Mouse (Mus musculus): ENCODE measurements around the gene Tfap4. TPM values are rescaled to one million over a fixed set of nuclear protein-coding genes. Genes with fewer than 3 reads are reported as not detected.

Tfap4 gene
- polyA plus RNA-seq, 1 experiment from 2014 or later, result 4.1 TPM

DNA sequence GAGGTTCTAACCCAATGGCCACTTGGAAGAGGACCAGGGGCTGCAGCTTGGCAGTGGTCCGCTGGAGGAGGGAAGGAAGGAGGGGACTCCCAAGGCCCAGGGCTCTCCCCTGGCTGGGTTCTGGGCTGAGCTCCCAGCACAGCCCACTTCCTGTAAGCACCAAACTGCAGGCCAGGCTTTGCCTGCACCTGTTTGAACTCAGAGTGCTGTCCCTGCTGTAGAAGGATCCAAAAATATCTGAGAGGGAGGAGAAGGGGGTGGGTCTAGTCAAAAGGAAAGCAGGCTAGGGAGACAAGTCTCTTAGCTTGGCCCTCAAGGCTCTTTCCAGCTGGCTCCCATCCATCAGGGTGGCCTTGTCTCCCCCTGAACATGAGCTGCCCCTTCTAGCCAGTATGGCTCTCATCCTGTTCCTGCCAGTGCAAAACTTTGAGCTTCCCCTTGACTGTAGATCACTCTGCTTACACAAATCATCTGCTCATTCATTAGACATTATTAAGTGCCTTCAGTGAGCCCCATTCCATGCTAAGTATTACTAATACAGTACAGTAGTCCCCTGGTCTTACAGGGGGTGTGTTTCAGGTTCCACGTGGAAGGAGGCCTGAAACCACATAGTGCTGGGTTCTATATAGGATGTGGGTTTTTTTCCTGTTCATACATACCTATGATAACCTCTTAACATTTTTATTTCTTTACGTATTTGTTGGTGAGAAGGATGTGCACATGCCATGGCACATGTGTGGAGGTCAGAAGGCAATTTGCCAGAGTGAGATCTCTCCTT lies 46.8 kb downstream of the Tfap4 start:
- Histone ChIP-seq H3K4me1 (ENCODE audit: control insufficient read depth in 2 of 2, insufficient read depth in 2 of 2, low read length in 2 of 2) (peaks cover 38 to 70% of the 10 kb centered on the region in 2 experiments), H3K27me3 (ENCODE audit: control insufficient read depth, insufficient read depth, low read length) (no peaks in the 10 kb centered on the region), H3K4me2 (ENCODE audit: low read length) (peak overlapping the region; percentile 22), H3K27ac (replicated peaks in 1 of 2; ENCODE audit: control insufficient read depth in 1 of 2, insufficient read depth in 1 of 2, low read depth in 2 of 2, low read length in 2 of 2) (peak overlapping the region; percentile 98 to 99), H3K36me3 (ENCODE audit: control insufficient read depth, insufficient read depth, low read length) (peaks cover 33% of the 10 kb centered on the region), H3K9me3 (ENCODE audit: control insufficient read depth, low read length) (no peaks in the 10 kb centered on the region), H3K4me3 (ENCODE audit: control insufficient read depth in 1 of 2, insufficient read depth in 1 of 2, low read depth in 1 of 2, low read length in 2 of 2) (no peak overlapping the region), H3K9ac (ENCODE audit: low read length) (peak overlapping the region; percentile 54; the same call in 1 of the 2 replicates)
- peak; percentile 74 for ATAC-seq (ENCODE audit: insufficient number of reproducible peaks, insufficient read depth, low FRiP score, low read depth)
- WGBS, result 37% methylated on average over 2 of the region's 3 CpGs

DNA sequence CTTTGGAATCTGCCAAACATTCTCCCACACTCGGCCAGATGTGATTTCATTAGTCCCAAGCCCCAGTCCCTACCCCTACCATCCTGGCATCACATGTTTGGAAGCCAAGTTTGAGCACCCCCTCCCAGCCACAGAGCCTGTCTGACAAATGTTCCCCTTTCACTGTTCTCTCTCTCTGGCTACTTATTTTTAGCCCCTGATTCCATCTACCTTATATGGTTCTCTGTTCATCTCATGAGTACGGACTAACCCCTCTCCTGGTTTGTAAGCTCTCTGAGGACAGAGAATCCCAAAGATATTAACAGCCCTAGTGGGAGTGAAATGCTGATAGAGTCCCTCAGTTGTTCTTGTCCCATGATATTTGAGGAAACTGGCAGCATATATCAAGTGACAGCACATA lies 48.3 kb downstream of the Tfap4 start:
- H3K4me1 ChIP-seq (ENCODE audit: control insufficient read depth in 2 of 2, insufficient read depth in 2 of 2, low read length in 2 of 2), result peaks cover 45 to 66% of the 10 kb centered on the region in 2 experiments
- H3K27me3 ChIP-seq (ENCODE audit: control insufficient read depth, insufficient read depth, low read length), result no peaks in the 10 kb centered on the region
- H3K27ac ChIP-seq (replicated peaks in 1 of 2; ENCODE audit: control insufficient read depth in 1 of 2, insufficient read depth in 1 of 2, low read depth in 2 of 2, low read length in 2 of 2), result peak overlapping the region; percentile 98 to 99
- H3K9me3 ChIP-seq (ENCODE audit: control insufficient read depth, low read length), result no peaks in the 10 kb centered on the region
- peak; percentile 34; the same call in 1 of the 2 replicates for ATAC-seq (ENCODE audit: insufficient number of reproducible peaks, insufficient read depth, low FRiP score, low read depth)
- H3K9ac ChIP-seq (ENCODE audit: low read length), result peak overlapping the region; percentile 59
- 0 out of 2 replicates have a peak overlapping the region, but pooled peaks have one; percentile 31 for H3K4me2 ChIP-seq (ENCODE audit: low read length)
- H3K36me3 ChIP-seq (ENCODE audit: control insufficient read depth, insufficient read depth, low read length), result peaks cover 29% of the 10 kb centered on the region
- 21% methylated on average over 2 of the region's 2 CpGs for WGBS
- H3K4me3 ChIP-seq (ENCODE audit: control insufficient read depth in 1 of 2, insufficient read depth in 1 of 2, low read depth in 1 of 2, low read length in 2 of 2), result no peak overlapping the region

DNA sequence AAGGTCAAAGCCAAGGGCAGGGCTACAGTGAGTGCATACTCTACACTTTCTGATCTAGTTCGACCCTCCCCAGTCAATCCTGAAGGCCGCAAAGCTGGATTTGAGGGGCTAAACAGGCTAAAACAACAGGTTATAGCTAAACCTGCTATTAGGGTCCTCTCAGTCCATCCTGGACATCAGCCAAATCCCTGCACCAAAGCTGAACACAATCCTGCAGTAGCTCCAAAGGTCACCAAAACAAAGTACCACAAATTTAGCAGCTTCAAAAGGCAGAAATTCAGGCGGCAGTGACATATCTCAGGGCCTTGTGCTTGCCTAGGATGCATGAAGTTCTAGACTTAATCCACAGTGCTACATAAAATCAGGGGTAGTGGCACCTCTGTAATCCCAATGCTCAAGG lies 53.5 kb downstream of the Tfap4 start:
- ATAC-seq (ENCODE audit: insufficient number of reproducible peaks, insufficient read depth, low FRiP score, low read depth), result no peak
- peaks cover 23 to 30% of the 10 kb centered on the region in 2 experiments for H3K4me1 ChIP-seq (ENCODE audit: control insufficient read depth in 2 of 2, insufficient read depth in 2 of 2, low read length in 2 of 2)
- H3K4me3 ChIP-seq (ENCODE audit: control insufficient read depth in 1 of 2, insufficient read depth in 1 of 2, low read depth in 1 of 2, low read length in 2 of 2), result no peak overlapping the region
- H3K36me3 ChIP-seq (ENCODE audit: control insufficient read depth, insufficient read depth, low read length), result peaks cover 26% of the 10 kb centered on the region
- no peaks in the 10 kb centered on the region for H3K27me3 ChIP-seq (ENCODE audit: control insufficient read depth, insufficient read depth, low read length)
- peak overlapping the region; percentile 32 for H3K9ac ChIP-seq (ENCODE audit: low read length)
- H3K27ac ChIP-seq (replicated peaks in 1 of 2; ENCODE audit: control insufficient read depth in 1 of 2, insufficient read depth in 1 of 2, low read depth in 2 of 2, low read length in 2 of 2), result peak overlapping the region; percentile 34 to 72
- H3K4me2 ChIP-seq (ENCODE audit: low read length), result no peak overlapping the region
- 61% methylated on average over 3 of the region's 3 CpGs for WGBS
- H3K9me3 ChIP-seq (ENCODE audit: control insufficient read depth, low read length), result no peaks in the 10 kb centered on the region

DNA sequence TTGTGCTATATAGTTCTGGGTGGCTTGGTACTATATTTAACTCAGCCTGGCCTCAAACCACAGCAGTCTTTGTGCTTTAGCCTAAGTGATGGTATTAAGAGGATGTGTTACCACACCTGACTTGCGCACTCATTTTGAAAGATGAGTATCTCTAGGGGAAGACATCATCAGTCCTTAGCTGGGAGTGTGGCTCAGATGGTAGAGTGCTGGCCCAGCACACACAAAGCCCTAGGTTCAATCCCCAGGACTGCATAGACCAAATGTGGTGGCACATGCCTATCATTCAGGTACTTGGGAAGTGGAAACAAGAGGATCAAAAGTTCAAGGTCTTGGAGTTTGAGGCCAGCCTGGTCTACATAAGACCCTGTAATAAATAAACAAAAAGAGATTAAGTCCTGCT lies 56.2 kb downstream of the Tfap4 start:
- Histone ChIP-seq H3K9me3 (ENCODE audit: control insufficient read depth, low read length) (no peaks in the 10 kb centered on the region), H3K4me3 (ENCODE audit: control insufficient read depth in 1 of 2, insufficient read depth in 1 of 2, low read depth in 1 of 2, low read length in 2 of 2) (no peak overlapping the region), H3K9ac (ENCODE audit: low read length) (peak overlapping the region; percentile 3; the same call in 1 of the 2 replicates), H3K36me3 (ENCODE audit: control insufficient read depth, insufficient read depth, low read length) (peaks cover 27% of the 10 kb centered on the region), H3K4me2 (ENCODE audit: low read length) (no peak overlapping the region), H3K4me1 (ENCODE audit: control insufficient read depth in 2 of 2, insufficient read depth in 2 of 2, low read length in 2 of 2) (peaks cover 33 to 40% of the 10 kb centered on the region in 2 experiments), H3K27ac (replicated peaks in 1 of 2; ENCODE audit: control insufficient read depth in 1 of 2, insufficient read depth in 1 of 2, low read depth in 2 of 2, low read length in 2 of 2) (no peak overlapping the region), H3K27me3 (ENCODE audit: control insufficient read depth, insufficient read depth, low read length) (no peaks in the 10 kb centered on the region)
- 76% methylated on average over 1 of the region's 1 CpGs for WGBS
- no peak for ATAC-seq (ENCODE audit: insufficient number of reproducible peaks, insufficient read depth, low FRiP score, low read depth)

DNA sequence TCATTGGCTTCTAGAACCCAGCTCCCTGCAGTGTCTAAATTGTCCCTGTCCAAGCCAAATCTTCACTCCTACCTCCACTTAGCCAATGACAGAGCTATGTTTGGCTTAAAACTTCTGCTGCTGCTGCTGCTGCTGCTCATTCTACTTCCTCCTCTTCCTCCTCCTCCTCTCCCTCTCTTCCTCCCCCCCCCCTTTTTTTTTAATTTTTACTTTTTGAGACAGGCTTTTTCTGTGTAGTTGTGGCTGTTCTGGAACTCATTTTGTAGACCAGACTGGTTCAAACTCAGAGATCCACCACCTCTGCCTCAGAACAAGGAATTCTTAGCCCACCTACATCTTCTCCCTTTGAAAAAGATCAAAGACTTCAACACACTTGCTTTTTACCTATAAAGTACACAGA lies 57.1 kb downstream of the Tfap4 start:
- H3K9me3 ChIP-seq (ENCODE audit: control insufficient read depth, low read length), result no peaks in the 10 kb centered on the region
- peaks cover 26% of the 10 kb centered on the region for H3K36me3 ChIP-seq (ENCODE audit: control insufficient read depth, insufficient read depth, low read length)
- 0 out of 4 replicates have a peak overlapping the region, but pooled peaks of 1 of the 2 experiments have one; percentile 10 for H3K27ac ChIP-seq (replicated peaks in 1 of 2; ENCODE audit: control insufficient read depth in 1 of 2, insufficient read depth in 1 of 2, low read depth in 2 of 2, low read length in 2 of 2)
- H3K4me1 ChIP-seq (ENCODE audit: control insufficient read depth in 2 of 2, insufficient read depth in 2 of 2, low read length in 2 of 2), result peaks cover 41 to 49% of the 10 kb centered on the region in 2 experiments
- H3K4me3 ChIP-seq (ENCODE audit: control insufficient read depth in 1 of 2, insufficient read depth in 1 of 2, low read depth in 1 of 2, low read length in 2 of 2), result no peak overlapping the region
- no peak for ATAC-seq (ENCODE audit: insufficient number of reproducible peaks, insufficient read depth, low FRiP score, low read depth)
- H3K27me3 ChIP-seq (ENCODE audit: control insufficient read depth, insufficient read depth, low read length), result no peaks in the 10 kb centered on the region
- no peak overlapping the region for H3K9ac ChIP-seq (ENCODE audit: low read length)
- H3K4me2 ChIP-seq (ENCODE audit: low read length), result no peak overlapping the region

DNA sequence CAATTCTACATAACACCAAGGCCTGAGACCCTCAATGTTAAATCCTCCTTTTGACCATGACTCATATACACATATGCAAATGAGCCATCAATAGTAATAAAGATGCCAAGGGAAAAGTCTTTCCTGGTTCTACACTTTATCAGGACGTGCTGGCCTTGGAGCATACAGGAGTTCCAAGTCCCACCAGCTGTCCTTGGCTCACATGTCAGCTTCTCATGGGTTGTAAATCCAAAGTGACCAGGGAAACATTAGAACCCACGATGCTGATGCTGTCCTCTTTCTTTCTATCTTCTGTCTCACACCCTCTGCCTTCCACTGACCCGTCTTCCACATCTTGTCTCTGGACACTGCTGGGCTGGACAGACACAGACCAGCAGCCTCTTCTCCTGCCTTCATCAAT lies 58.0 kb downstream of the Tfap4 start:
- Histone ChIP-seq H3K9ac (ENCODE audit: low read length) (no peak overlapping the region), H3K4me2 (ENCODE audit: low read length) (no peak overlapping the region), H3K27ac (replicated peaks in 1 of 2; ENCODE audit: control insufficient read depth in 1 of 2, insufficient read depth in 1 of 2, low read depth in 2 of 2, low read length in 2 of 2) (no peak overlapping the region; a peak in 1 of 4 replicates), H3K4me3 (ENCODE audit: control insufficient read depth in 1 of 2, insufficient read depth in 1 of 2, low read depth in 1 of 2, low read length in 2 of 2) (no peak overlapping the region), H3K4me1 (ENCODE audit: control insufficient read depth in 2 of 2, insufficient read depth in 2 of 2, low read length in 2 of 2) (peaks cover 41 to 55% of the 10 kb centered on the region in 2 experiments), H3K9me3 (ENCODE audit: control insufficient read depth, low read length) (no peaks in the 10 kb centered on the region), H3K36me3 (ENCODE audit: control insufficient read depth, insufficient read depth, low read length) (peaks cover 26% of the 10 kb centered on the region), H3K27me3 (ENCODE audit: control insufficient read depth, insufficient read depth, low read length) (no peaks in the 10 kb centered on the region)
- no peak for ATAC-seq (ENCODE audit: insufficient number of reproducible peaks, insufficient read depth, low FRiP score, low read depth)
- 86% methylated on average over 3 of the region's 3 CpGs for WGBS

DNA sequence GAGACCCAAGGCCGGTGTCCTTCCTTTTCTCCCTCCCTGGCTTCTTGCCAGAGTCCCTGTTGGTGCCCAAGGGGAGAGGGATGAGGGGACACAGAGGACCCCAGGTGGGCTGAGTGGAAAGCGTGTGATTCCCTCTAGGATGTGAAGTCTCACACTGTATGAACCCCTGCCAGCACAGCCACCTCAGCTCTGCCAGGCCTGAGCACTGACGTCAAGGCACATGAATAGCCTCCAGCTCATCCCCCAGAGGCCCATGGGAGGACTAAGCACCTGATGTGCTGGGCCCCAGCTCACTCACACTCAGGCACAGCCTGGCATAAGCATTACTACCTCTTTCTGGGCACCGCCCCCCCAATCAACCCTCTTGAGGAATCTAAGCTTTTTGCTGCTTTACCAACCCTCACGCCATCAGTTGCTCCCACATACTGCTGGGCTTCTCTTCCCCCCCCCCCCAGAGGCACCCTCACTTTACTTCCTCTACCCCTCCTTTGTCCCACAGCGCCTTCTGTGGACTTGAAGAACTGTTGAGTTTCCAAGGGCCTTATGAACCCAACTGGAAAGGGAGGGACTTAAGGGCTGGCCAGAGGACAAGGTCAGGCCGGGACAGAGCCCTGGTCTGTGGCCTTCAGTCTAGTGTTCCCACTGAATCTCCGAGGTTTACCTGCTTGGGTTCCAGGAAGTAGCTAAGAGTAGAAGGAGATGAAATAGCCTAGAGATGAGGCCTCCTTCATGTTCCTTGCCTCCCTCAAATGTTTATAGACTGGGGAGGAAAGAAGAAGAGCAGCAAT lies 58.9 kb downstream of the Tfap4 start:
- Histone ChIP-seq H3K27ac (replicated peaks in 1 of 2; ENCODE audit: control insufficient read depth in 1 of 2, insufficient read depth in 1 of 2, low read depth in 2 of 2, low read length in 2 of 2) (peak overlapping the region; percentile 66 to 80), H3K4me2 (ENCODE audit: low read length) (no peak overlapping the region), H3K4me3 (ENCODE audit: control insufficient read depth in 1 of 2, insufficient read depth in 1 of 2, low read depth in 1 of 2, low read length in 2 of 2) (no peak overlapping the region), H3K4me1 (ENCODE audit: control insufficient read depth in 2 of 2, insufficient read depth in 2 of 2, low read length in 2 of 2) (peaks cover 37 to 47% of the 10 kb centered on the region in 2 experiments), H3K9ac (ENCODE audit: low read length) (peak overlapping the region; percentile 49), H3K36me3 (ENCODE audit: control insufficient read depth, insufficient read depth, low read length) (peaks cover 35% of the 10 kb centered on the region), H3K9me3 (ENCODE audit: control insufficient read depth, low read length) (no peaks in the 10 kb centered on the region), H3K27me3 (ENCODE audit: control insufficient read depth, insufficient read depth, low read length) (no peaks in the 10 kb centered on the region)
- ATAC-seq (ENCODE audit: insufficient number of reproducible peaks, insufficient read depth, low FRiP score, low read depth), result peak; percentile 72
- 64% methylated on average over 8 of the region's 8 CpGs for WGBS

All from heart, embryonic 14.5 days (tissue).